Mouse (Mus musculus): Measurements from ENCODE around the gene Gm20388. TPM values are rescaled to one million over a fixed set of nuclear protein-coding genes. Genes with fewer than 3 reads are reported as not detected.
A peak's percentile ranks its signal among the peaks of the same experiment; 100 is the strongest.

The Gm20388 gene
- polyA plus RNA-seq, 1 experiment, result 18.7 TPM

DNA sequence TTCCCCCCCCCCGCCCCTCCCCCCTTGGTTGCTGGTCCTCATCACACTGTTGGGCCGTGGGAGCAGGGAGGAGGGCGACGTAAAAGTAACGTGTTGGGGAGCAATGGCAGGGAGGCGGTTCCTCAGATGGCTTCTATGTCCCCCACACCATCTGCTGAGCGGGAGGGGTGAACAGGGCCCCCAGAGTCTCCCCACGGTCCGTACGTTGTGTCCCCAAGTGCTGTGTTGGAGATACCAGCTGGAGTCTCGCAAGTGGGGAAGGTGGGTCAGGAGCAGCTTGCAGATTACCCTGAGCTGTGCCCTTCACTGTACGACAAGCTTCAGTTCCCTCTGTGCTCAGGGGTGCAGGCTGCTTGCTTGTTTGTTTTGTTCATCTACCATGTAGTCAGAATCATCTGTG, 1813.2 kb downstream of the Gm20388 start:
- TF ChIP-seq POLR2A (IDR thresholded peaks at IDR 0.05; ENCODE audit: borderline replicate concordance, insufficient read depth, low read length) (no peak), CTCF (IDR thresholded peaks at IDR 0.05; ENCODE audit: borderline replicate concordance, insufficient read depth, low read depth, low read length) (no peak)
- Histone ChIP-seq H3K4me1 (ENCODE audit: control insufficient read depth, insufficient read depth, low read length) (peaks cover 26% of the 10 kb centered on the region), H3K27me3 (ENCODE audit: control insufficient read depth, insufficient read depth, low read length) (no peaks in the 10 kb centered on the region), H3K4me3 (replicated peaks; ENCODE audit: insufficient read depth, low read depth, low read length) (no peak overlapping the region), H3K27ac (ENCODE audit: insufficient read depth, low read length) (no peak overlapping the region)
- 80% methylated on average over 12 of the region's 12 CpGs for WGBS
- DNase-seq, result no peak

- peaks cover 6% of the 10 kb centered on the region; the same call in 1 of the 2 replicates for H3K4me1 ChIP-seq (ENCODE audit: control insufficient read depth, insufficient read depth, low read length)
- H3K4me3 ChIP-seq (replicated peaks; ENCODE audit: insufficient read depth, low read depth, low read length), result no peak overlapping the region
- no peaks in the 10 kb centered on the region for H3K27me3 ChIP-seq (ENCODE audit: control insufficient read depth, insufficient read depth, low read length)
- H3K27ac ChIP-seq (ENCODE audit: insufficient read depth, low read length), result no peak overlapping the region
- DNase-seq, result no peak
- WGBS, result 57% methylated on average over 3 of the region's 3 CpGs
- TF ChIP-seq POLR2A (IDR thresholded peaks at IDR 0.05; ENCODE audit: borderline replicate concordance, insufficient read depth, low read length) (no peak), CTCF (IDR thresholded peaks at IDR 0.05; ENCODE audit: borderline replicate concordance, insufficient read depth, low read depth, low read length) (no peak)
These were observed 1816.5 kb downstream of the Gm20388 start for GRCm38 (mm10) chr8:121727164-121727563.

- Histone ChIP-seq H3K27me3 (ENCODE audit: control insufficient read depth, insufficient read depth, low read length) (no peaks in the 10 kb centered on the region), H3K4me3 (replicated peaks; ENCODE audit: insufficient read depth, low read depth, low read length) (peak within 1 kb of the TSS; percentile 92), H3K27ac (ENCODE audit: insufficient read depth, low read length) (peak within 1 kb of the TSS; percentile 97), H3K4me1 (ENCODE audit: control insufficient read depth, insufficient read depth, low read length) (peaks cover 18% of the 10 kb centered on the region)
- no peak for DNase-seq
- 10% methylated on average over 12 of the region's 12 CpGs for WGBS
- TF ChIP-seq POLR2A (IDR thresholded peaks at IDR 0.05; ENCODE audit: borderline replicate concordance, insufficient read depth, low read length) (no peak), CTCF (IDR thresholded peaks at IDR 0.05; ENCODE audit: borderline replicate concordance, insufficient read depth, low read depth, low read length) (no peak)
These were observed 1818.7 kb downstream of the Gm20388 start, which contains the start of gene Jph3 for GRCm38 (mm10) chr8:121729323-121729722. TSS of gene Jph3 (plus strand) at chr8:121729623.

GRCm38 (mm10) chr8:121729754-121730153, 1819.1 kb downstream of the Gm20388 start:
- DNase-seq, result peak; percentile 60 to 68
- Histone ChIP-seq H3K27me3 (ENCODE audit: control insufficient read depth, insufficient read depth, low read length) (no peaks in the 10 kb centered on the region), H3K27ac (ENCODE audit: insufficient read depth, low read length) (peak overlapping the region; percentile 60), H3K4me1 (ENCODE audit: control insufficient read depth, insufficient read depth, low read length) (peaks cover 21% of the 10 kb centered on the region), H3K4me3 (replicated peaks; ENCODE audit: insufficient read depth, low read depth, low read length) (peak overlapping the region; percentile 45)
- WGBS, result 4% methylated on average over 49 of the region's 54 CpGs
- TF ChIP-seq CTCF (IDR thresholded peaks at IDR 0.05; ENCODE audit: borderline replicate concordance, insufficient read depth, low read depth, low read length) (no peak), POLR2A (IDR thresholded peaks at IDR 0.05; ENCODE audit: borderline replicate concordance, insufficient read depth, low read length) (no peak)

DNA sequence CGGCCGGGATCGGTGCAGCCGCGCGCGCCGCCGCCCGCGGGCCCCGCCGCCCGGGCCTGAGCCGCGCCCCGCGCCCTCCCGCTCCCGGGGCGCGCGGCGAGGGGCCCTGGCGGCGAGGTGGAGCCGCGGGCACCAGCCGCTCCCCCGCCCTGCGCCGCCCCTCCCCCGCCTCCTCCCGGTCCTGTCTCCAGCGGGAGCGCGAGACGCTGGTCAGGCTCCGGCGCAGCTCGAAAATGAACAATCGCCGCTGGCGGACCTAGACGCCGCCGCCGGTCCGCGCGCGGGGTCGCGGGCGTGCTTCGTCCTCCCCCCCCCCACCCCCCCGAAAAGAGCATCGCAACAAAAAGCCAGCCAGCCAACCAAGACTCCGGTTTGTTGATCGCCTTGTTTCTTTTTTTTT, 1819.5 kb downstream of the Gm20388 start:
- Histone ChIP-seq H3K4me3 (replicated peaks; ENCODE audit: insufficient read depth, low read depth, low read length) (peak overlapping the region; percentile 92), H3K27me3 (ENCODE audit: control insufficient read depth, insufficient read depth, low read length) (no peaks in the 10 kb centered on the region), H3K27ac (ENCODE audit: insufficient read depth, low read length) (peak overlapping the region; percentile 97; the same call in 1 of the 2 replicates), H3K4me1 (ENCODE audit: control insufficient read depth, insufficient read depth, low read length) (peaks cover 21% of the 10 kb centered on the region)
- DNase-seq, result peak; percentile 63 to 68
- TF ChIP-seq POLR2A (IDR thresholded peaks at IDR 0.05; ENCODE audit: borderline replicate concordance, insufficient read depth, low read length) (0 out of 2 replicates have a peak, but pooled peaks have one; percentile 25), CTCF (IDR thresholded peaks at IDR 0.05; ENCODE audit: borderline replicate concordance, insufficient read depth, low read depth, low read length) (no peak)
- 2% methylated on average over 50 of the region's 60 CpGs for WGBS

DNA sequence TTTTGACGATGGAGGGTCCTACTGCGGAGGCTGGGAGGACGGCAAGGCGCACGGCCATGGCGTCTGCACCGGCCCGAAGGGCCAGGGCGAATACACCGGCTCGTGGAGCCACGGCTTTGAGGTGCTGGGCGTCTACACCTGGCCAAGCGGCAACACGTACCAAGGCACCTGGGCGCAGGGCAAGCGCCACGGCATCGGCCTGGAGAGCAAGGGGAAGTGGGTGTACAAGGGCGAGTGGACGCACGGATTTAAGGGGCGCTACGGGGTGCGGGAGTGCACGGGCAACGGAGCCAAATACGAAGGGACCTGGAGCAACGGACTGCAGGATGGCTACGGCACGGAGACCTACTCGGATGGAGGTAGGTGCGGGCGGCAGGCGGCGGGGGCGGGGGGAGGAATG, 1820.0 kb downstream of the Gm20388 start:
- DNase-seq, result peak; percentile 66 to 79
- TF ChIP-seq CTCF (IDR thresholded peaks at IDR 0.05; ENCODE audit: borderline replicate concordance, insufficient read depth, low read depth, low read length) (no peak), POLR2A (IDR thresholded peaks at IDR 0.05; ENCODE audit: borderline replicate concordance, insufficient read depth, low read length) (0 out of 2 replicates have a peak, but pooled peaks have one; percentile 21)
- WGBS, result under 1% methylated on average over 36 of the region's 37 CpGs

DNA sequence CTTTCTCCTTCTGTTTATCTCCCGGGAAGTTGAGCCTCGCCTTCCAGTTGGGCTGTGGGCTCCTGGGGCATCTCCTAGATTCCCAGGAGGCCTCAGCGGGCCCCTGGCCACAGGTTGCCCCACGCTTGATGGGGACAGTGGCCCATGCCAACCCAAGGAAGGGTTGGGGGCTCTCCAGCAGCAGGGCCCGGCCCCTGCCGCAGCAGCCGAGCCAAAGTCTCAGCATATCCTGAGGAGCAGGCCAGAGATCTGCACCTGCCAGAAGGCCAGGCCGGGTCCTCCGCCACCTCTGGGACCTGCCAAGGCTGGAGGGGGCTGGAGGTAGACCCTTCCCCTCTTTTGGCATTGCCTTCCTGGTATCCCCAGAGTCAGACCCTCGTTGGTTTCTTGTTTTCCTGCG, 1820.4 kb downstream of the Gm20388 start:
- Histone ChIP-seq H3K4me3 (replicated peaks; ENCODE audit: insufficient read depth, low read depth, low read length) (peak overlapping the region; percentile 92), H3K4me1 (ENCODE audit: control insufficient read depth, insufficient read depth, low read length) (peaks cover 21% of the 10 kb centered on the region), H3K27ac (ENCODE audit: insufficient read depth, low read length) (peak overlapping the region; percentile 97), H3K27me3 (ENCODE audit: control insufficient read depth, insufficient read depth, low read length) (no peaks in the 10 kb centered on the region)
- under 1% methylated on average over 11 of the region's 11 CpGs for WGBS
- DNase-seq, result no peak
- TF ChIP-seq CTCF (IDR thresholded peaks at IDR 0.05; ENCODE audit: borderline replicate concordance, insufficient read depth, low read depth, low read length) (no peak), POLR2A (IDR thresholded peaks at IDR 0.05; ENCODE audit: borderline replicate concordance, insufficient read depth, low read length) (no peak)

More for the DNA sequence above, 1820.0 kb downstream of the Gm20388 start:
- H3K27ac ChIP-seq (ENCODE audit: insufficient read depth, low read length), result peak overlapping the region; percentile 97
- H3K27me3 ChIP-seq (ENCODE audit: control insufficient read depth, insufficient read depth, low read length), result no peaks in the 10 kb centered on the region
- H3K4me3 ChIP-seq (replicated peaks; ENCODE audit: insufficient read depth, low read depth, low read length), result peak overlapping the region; percentile 92
- H3K4me1 ChIP-seq (ENCODE audit: control insufficient read depth, insufficient read depth, low read length), result peaks cover 21% of the 10 kb centered on the region
